Mouse (Mus musculus) G1E (cell line): ENCODE results near the gene Atox1. TPM values are rescaled to one million over a fixed set of nuclear protein-coding genes. Genes with fewer than 3 reads are reported as not detected.

Source experiments
- ATAC-seq: 2 replicates; pipeline ENCODE4 v1.8.0; 2016; ENCODE audit warnings: mild to moderate bottlenecking; ENCODE audit not compliant: insufficient number of reproducible peaks, poor library complexity, low FRiP score, severe bottlenecking; ENCODE audit errors: extremely low read depth
- DNase-seq: peaks from one replicate; pipeline ENCODE4 v3.0.0; 2012; ENCODE audit warnings: low spot score
- H3K27me3 ChIP-seq: 2 replicates; pipeline ENCODE4 v1.6.1; 2012; ENCODE audit warnings: mild to moderate bottlenecking, low read length, inconsistent platforms; ENCODE audit not compliant: insufficient read depth
- H3K36me3 ChIP-seq: replicated peaks from 2 replicates; pipeline ENCODE3; 2012; ENCODE audit warnings: mild to moderate bottlenecking, inconsistent platforms
- H3K4me1 ChIP-seq: 2 replicates; pipeline ENCODE4 v1.6.1; 2012; ENCODE audit warnings: low read depth, low read length, inconsistent platforms, mixed read lengths; ENCODE audit not compliant: insufficient read depth
- H3K4me3 ChIP-seq: 2 replicates; pipeline ENCODE4 v1.5.1; 2012; ENCODE audit warnings: low read depth, mild to moderate bottlenecking, inconsistent platforms, low read length, moderate library complexity, mixed read lengths
- H3K9me3 ChIP-seq: replicated peaks from 2 replicates; pipeline ENCODE4 v1.6.1; 2012; ENCODE audit warnings: inconsistent platforms
- CTCF ChIP-seq: IDR thresholded peaks from 2 replicates; pipeline ENCODE4 v1.5.1; 2012; ENCODE audit warnings: low read depth, low read length, inconsistent platforms, mixed read lengths
- GATA1 ChIP-seq: IDR thresholded peaks from 2 replicates; pipeline ENCODE4 v1.6.1; 2012; ENCODE audit warnings: borderline replicate concordance, low read length, inconsistent platforms, mixed read lengths
- GATA2 ChIP-seq: IDR thresholded peaks from 2 replicates; pipeline ENCODE4 v1.6.1; 2012; ENCODE audit warnings: low read depth, low read length, inconsistent platforms, borderline replicate concordance
- POLR2AphosphoS5 ChIP-seq: IDR thresholded peaks from 2 replicates; pipeline ENCODE4 v1.6.1; 2012; ENCODE audit warnings: low read depth, low read length, inconsistent platforms; ENCODE audit not compliant: insufficient replicate concordance
- TAL1 ChIP-seq: conservative IDR thresholded peaks from 2 replicates; pipeline ENCODE4 v1.6.1; 2012; ENCODE audit warnings: low read depth, low read length, inconsistent platforms, mixed read lengths
- polyA plus RNA-seq: library from polyadenylated mRNA; stranded (reverse); fragments of >175 nt; gene quantifications from 2 replicates; pipeline ENCODE4 v1.2.3, GENCODE M21; 2012
- total RNA-seq, 2 experiments: library from RNA; stranded (forward) in 1 of 2; stranded (reverse) in 1 of 2; fragments of 200-1000 nt in 1 of 2; fragments of >200 nt in 1 of 2; fragmentation: Nextera tagmentation in 1 of 2; gene quantifications; 2 replicates each; pipeline ENCODE4 v1.2.3; 2014 to 2017

The Atox1 gene
- total and polyA plus RNA-seq, 3 experiments: 37.7 to 103 (median 92.8) TPM

GRCm38 (mm10) chr11:55468611-55469047 is 7.6 kb upstream of the Atox1 start:
- no peaks in the 10 kb centered on the region for H3K27me3 ChIP-seq
- H3K4me3 ChIP-seq: peak overlapping the region; percentile 94
- TF ChIP-seq GATA2 (no peak), POLR2AphosphoS5 (no peak), TAL1 (no peak), GATA1 (no peak), CTCF (no peak)
- peak; percentile 43 for DNase-seq
- no peaks in the 10 kb centered on the region for H3K9me3 ChIP-seq
- H3K36me3 ChIP-seq: peaks cover 20% of the 10 kb centered on the region
- peaks cover 29% of the 10 kb centered on the region for H3K4me1 ChIP-seq
- no peak; the same call in 1 of the 2 replicates for ATAC-seq

- Histone ChIP-seq H3K4me3 (peak overlapping the region; percentile 94), H3K4me1 (peaks cover 23% of the 10 kb centered on the region), H3K9me3 (no peaks in the 10 kb centered on the region), H3K36me3 (peaks cover 14% of the 10 kb centered on the region), H3K27me3 (no peaks in the 10 kb centered on the region)
- DNase-seq (no peak), ATAC-seq (no peak)
- no peak for TF ChIP-seq GATA1
- no peak for TF ChIP-seq TAL1
- TF ChIP-seq GATA2: no peak
- TF ChIP-seq POLR2AphosphoS5: no peak
- no peak for TF ChIP-seq CTCF
Measured at GRCm38 (mm10) chr11:55468012-55468411, 7.0 kb upstream of the Atox1 start.

GRCm38 (mm10) chr11:55465177-55465576 is 4.1 kb upstream of the Atox1 start:
- H3K9me3 ChIP-seq: no peaks in the 10 kb centered on the region
- DNase-seq: no peak
- TF ChIP-seq GATA1: no peak
- TF ChIP-seq GATA2: no peak
- no peak for TF ChIP-seq CTCF
- TF ChIP-seq POLR2AphosphoS5: no peak
- no peak for TF ChIP-seq TAL1
- ATAC-seq: no peak
- H3K4me1 ChIP-seq: peaks cover 27% of the 10 kb centered on the region
- H3K27me3 ChIP-seq: no peaks in the 10 kb centered on the region
- no peak overlapping the region for H3K4me3 ChIP-seq
- no peaks in the 10 kb centered on the region for H3K36me3 ChIP-seq

GRCm38 (mm10) chr11:55464707-55465106 is 3.7 kb upstream of the Atox1 start:
- Histone ChIP-seq H3K27me3 (no peaks in the 10 kb centered on the region), H3K4me1 (peaks cover 32% of the 10 kb centered on the region), H3K36me3 (peaks cover 1% of the 10 kb centered on the region), H3K9me3 (no peaks in the 10 kb centered on the region), H3K4me3 (no peak overlapping the region)
- ATAC-seq (no peak), DNase-seq (no peak)
- TF ChIP-seq TAL1 (no peak), POLR2AphosphoS5 (no peak), GATA1 (no peak), GATA2 (no peak), CTCF (no peak)

GRCm38 (mm10) chr11:55462149-55462548 is 1.1 kb upstream of the Atox1 start:
- no peak overlapping the region for H3K4me3 ChIP-seq
- no peaks in the 10 kb centered on the region for H3K27me3 ChIP-seq
- TF ChIP-seq CTCF: no peak
- no peak for TF ChIP-seq GATA2
- TF ChIP-seq POLR2AphosphoS5: no peak
- TF ChIP-seq TAL1: no peak
- no peak for TF ChIP-seq GATA1
- H3K4me1 ChIP-seq: peaks cover 34% of the 10 kb centered on the region
- no peaks in the 10 kb centered on the region for H3K9me3 ChIP-seq
- H3K36me3 ChIP-seq: peaks cover 24% of the 10 kb centered on the region
- no peak for DNase-seq
- no peak for ATAC-seq

GRCm38 (mm10) chr11:55460559-55461018 is 450 bp downstream of the Atox1 start:
- peak overlapping the region; percentile 96 for H3K4me3 ChIP-seq
- DNase-seq (no peak), ATAC-seq (peak; percentile 47; the same call in 1 of the 2 replicates)
- H3K36me3 ChIP-seq: peaks cover 35% of the 10 kb centered on the region
- H3K4me1 ChIP-seq: peaks cover 39% of the 10 kb centered on the region
- no peaks in the 10 kb centered on the region for H3K9me3 ChIP-seq
- no peaks in the 10 kb centered on the region for H3K27me3 ChIP-seq
- TF ChIP-seq CTCF (no peak), POLR2AphosphoS5 (no peak), TAL1 (no peak), GATA1 (no peak), GATA2 (no peak)

GRCm38 (mm10) chr11:55459850-55460558 is 1.0 kb downstream of the Atox1 start:
- Histone ChIP-seq H3K9me3 (no peaks in the 10 kb centered on the region), H3K27me3 (no peaks in the 10 kb centered on the region), H3K36me3 (peaks cover 41% of the 10 kb centered on the region), H3K4me1 (peaks cover 39% of the 10 kb centered on the region), H3K4me3 (peak overlapping the region; percentile 96)
- ATAC-seq (no peak), DNase-seq (no peak)
- TF ChIP-seq POLR2AphosphoS5 (no peak), GATA2 (no peak), TAL1 (no peak), GATA1 (no peak), CTCF (no peak)
